Mouse (Mus musculus): ENCODE measurements around the gene Aplp1.

Aplp1 gene

GRCm38 (mm10) chr7:30450241-30450640 is 4.9 kb upstream of the Aplp1 start:
- no peak for DNase-seq (ENCODE audit: inconsistent ontology term)

- DNase-seq (ENCODE audit: inconsistent ontology term): no peak
Measured at GRCm38 (mm10) chr7:30444154-30444970, 973 bp downstream of the Aplp1 start.

- DNase-seq (ENCODE audit: inconsistent ontology term): no peak
Measured at GRCm38 (mm10) chr7:30443696-30444095, 1.6 kb downstream of the Aplp1 start.

- no peak for DNase-seq (ENCODE audit: inconsistent ontology term)
Measured at GRCm38 (mm10) chr7:30440697-30441096, 4.6 kb downstream of the Aplp1 start.

- DNase-seq (ENCODE audit: inconsistent ontology term): no peak
Measured at GRCm38 (mm10) chr7:30439734-30440133, 5.6 kb downstream of the Aplp1 start.

- no peak for DNase-seq (ENCODE audit: inconsistent ontology term)
Measured at GRCm38 (mm10) chr7:30436879-30437278, 8.5 kb downstream of the Aplp1 start.

GRCm38 (mm10) chr7:30435156-30435555 is 10.2 kb downstream of the Aplp1 start:
- DNase-seq (ENCODE audit: inconsistent ontology term): no peak

GRCm38 (mm10) chr7:30434701-30435100 is 10.6 kb downstream of the Aplp1 start:
- DNase-seq (ENCODE audit: inconsistent ontology term): no peak

- no peak for DNase-seq (ENCODE audit: inconsistent ontology term)
Measured at GRCm38 (mm10) chr7:30434238-30434637, 11.1 kb downstream of the Aplp1 start.

GRCm38 (mm10) chr7:30431793-30432192 is 13.5 kb downstream of the Aplp1 start:
- peak; percentile 74 for DNase-seq (ENCODE audit: inconsistent ontology term)

- DNase-seq (ENCODE audit: inconsistent ontology term): no peak
Measured at GRCm38 (mm10) chr7:30430191-30430590, 15.1 kb downstream of the Aplp1 start.

- DNase-seq (ENCODE audit: inconsistent ontology term): no peak
Measured at GRCm38 (mm10) chr7:30429327-30429726, 16.0 kb downstream of the Aplp1 start.

GRCm38 (mm10) chr7:30423071-30423641 is 22.2 kb downstream of the Aplp1 start:
- no peak for DNase-seq (ENCODE audit: inconsistent ontology term)

GRCm38 (mm10) chr7:30422560-30422959 is 22.8 kb downstream of the Aplp1 start:
- DNase-seq (ENCODE audit: inconsistent ontology term): no peak

GRCm38 (mm10) chr7:30421890-30422435 is 23.4 kb downstream of the Aplp1 start:
- DNase-seq (ENCODE audit: inconsistent ontology term): peak; percentile 81

GRCm38 (mm10) chr7:30421175-30421889 is 24.0 kb downstream of the Aplp1 start, which contains the start of gene Nfkbid:
Gene Nfkbid (plus strand): TSS chr7:30421732.
- peak; percentile 57 for DNase-seq (ENCODE audit: inconsistent ontology term)

- DNase-seq (ENCODE audit: inconsistent ontology term): no peak
Measured at GRCm38 (mm10) chr7:30420673-30421072, 24.7 kb downstream of the Aplp1 start.

GRCm38 (mm10) chr7:30419561-30420499 is 25.5 kb downstream of the Aplp1 start, which contains the start of gene Hcst:
Gene Hcst (minus strand): TSS chr7:30419854.
- no peak for DNase-seq (ENCODE audit: inconsistent ontology term)

- DNase-seq (ENCODE audit: inconsistent ontology term): no peak
Measured at GRCm38 (mm10) chr7:30417856-30418255, 27.5 kb downstream of the Aplp1 start.

GRCm38 (mm10) chr7:30413596-30413995 is 31.7 kb downstream of the Aplp1 start, which contains the start of gene Tyrobp:
Gene Tyrobp (plus strand): TSS chr7:30413760.
- DNase-seq (ENCODE audit: inconsistent ontology term): no peak

GRCm38 (mm10) chr7:30412735-30413147 is 32.6 kb downstream of the Aplp1 start:
- no peak for DNase-seq (ENCODE audit: inconsistent ontology term)

Measured in Muller cell, postnatal 12 days (primary cell).